Mouse (Mus musculus) left cerebral cortex, adult 18-20 months (tissue): Measurements from ENCODE around the gene Zfhx2. TPM values are rescaled to one million over a fixed set of nuclear protein-coding genes. Genes with fewer than 3 reads are reported as not detected.
"Not testable (repeated sequence)": the region's sequence is repeated elsewhere in the genome, so short reads cannot be mapped to it uniquely, and the experiment has no call there.

Experiments used
- DNase-seq, 2 experiments: peaks; one replicate each; pipeline ENCODE4 v3.0.0; 2021 to 2022; ENCODE audit warnings: low spot score in 2 of 2, mixed read lengths in 1 of 2
- total RNA-seq, 2 experiments: library from RNA; stranded (reverse); gene quantifications; 2 replicates each; pipeline ENCODE4 v1.2.3; 2021

The Zfhx2 gene
- total RNA-seq, 2 experiments from 2014 or later = 41.8 to 44.5 TPM

- DNase-seq = no peak
Observed at GRCm38 (mm10) chr14:55053050-55053449, 39.1 kb downstream of the Zfhx2 start.

- DNase-seq = peak; percentile 72 to 81
Observed at GRCm38 (mm10) chr14:55052496-55052895, 39.6 kb downstream of the Zfhx2 start.

- DNase-seq = no peak
Observed at GRCm38 (mm10) chr14:55047971-55048531, 44.1 kb downstream of the Zfhx2 start.

GRCm38 (mm10) chr14:55043694-55044093, 48.4 kb downstream of the Zfhx2 start:
- not testable (repeated sequence) for DNase-seq

GRCm38 (mm10) chr14:55032695-55033225, 59.4 kb downstream of the Zfhx2 start:
- DNase-seq = no peak

GRCm38 (mm10) chr14:55029034-55029698, 63.0 kb downstream of the Zfhx2 start:
- DNase-seq = peak in 1 of 2 experiments; percentile 29

GRCm38 (mm10) chr14:55028333-55028835, 63.7 kb downstream of the Zfhx2 start:
- DNase-seq = no peak

- no peak for DNase-seq
Observed at GRCm38 (mm10) chr14:55027653-55028052, 64.5 kb downstream of the Zfhx2 start.

GRCm38 (mm10) chr14:55027251-55027650, 64.9 kb downstream of the Zfhx2 start:
- DNase-seq = no peak

GRCm38 (mm10) chr14:55025527-55025926, 66.6 kb downstream of the Zfhx2 start:
- DNase-seq = no peak

GRCm38 (mm10) chr14:55024236-55024635, 67.9 kb downstream of the Zfhx2 start:
- DNase-seq = peak; percentile 66 to 69

GRCm38 (mm10) chr14:55023011-55023410, 69.1 kb downstream of the Zfhx2 start:
- DNase-seq = no peak

GRCm38 (mm10) chr14:55020394-55020793, 71.7 kb downstream of the Zfhx2 start:
- DNase-seq = no peak

- no peak for DNase-seq
Observed at GRCm38 (mm10) chr14:55016876-55017275, 75.2 kb downstream of the Zfhx2 start.

GRCm38 (mm10) chr14:55015767-55016111, 76.4 kb downstream of the Zfhx2 start:
- no peak for DNase-seq

GRCm38 (mm10) chr14:55014991-55015766, 76.9 kb downstream of the Zfhx2 start, which contains the start of gene Ngdn:
TSS of gene Ngdn (plus strand) at chr14:55015454.
- peak; percentile 99 for DNase-seq

- DNase-seq = peak; percentile 72 to 76
Observed at GRCm38 (mm10) chr14:55014591-55014990, 77.5 kb downstream of the Zfhx2 start.

- DNase-seq = no peak
Observed at GRCm38 (mm10) chr14:55011116-55011515, 81.0 kb downstream of the Zfhx2 start.
